1 mouse cellular context compared by ENCODE assay signal in genomic region chr2:121442259-121443067, GRCm38 (mm10).
TF ChIP-seq lines count a peak whose summit lies in the region.

No protein-coding gene starts in this region.

TF ChIP-seq in CH12.LX, 34 proteins besides CTCF, POLR2A, EP300 and RAD21:
- no peak for TF ChIP-seq TBP (conservative IDR thresholded peaks at IDR 0.05; ENCODE audit: low read depth, low read length)
- peak; percentile 86 for TF ChIP-seq TCF12 (IDR thresholded peaks at IDR 0.05; ENCODE audit: low read depth, low read length)
- peak; percentile 89 for TF ChIP-seq BHLHE40 (IDR thresholded peaks at IDR 0.05; ENCODE audit: low read depth, low read length)
- TF ChIP-seq SIN3A (IDR thresholded peaks at IDR 0.05; ENCODE audit: low read length): peak; percentile 85
- peak; percentile 72 for TF ChIP-seq JUND (conservative IDR thresholded peaks at IDR 0.05; ENCODE audit: low read depth, low read length)
- peak; percentile 97 for TF ChIP-seq IRF4 (IDR thresholded peaks at IDR 0.05; ENCODE audit: low read depth, low read length)
- no peak for TF ChIP-seq ZC3H11A (IDR thresholded peaks at IDR 0.05; ENCODE audit: low read depth, low read length)
- TF ChIP-seq NRF1 (IDR thresholded peaks at IDR 0.05; ENCODE audit: low read depth, low read length): no peak
- TF ChIP-seq PAX5 (IDR thresholded peaks at IDR 0.05; ENCODE audit: low read length): no peak
- TF ChIP-seq JUN (IDR thresholded peaks at IDR 0.05; ENCODE audit: insufficient read depth, low read depth, low read length): peak; percentile 72
- no peak for TF ChIP-seq HCFC1 (IDR thresholded peaks at IDR 0.05; ENCODE audit: low read depth, low read length)
- TF ChIP-seq MAX (IDR thresholded peaks at IDR 0.05; ENCODE audit: low read length): peak; percentile 23; the same call in 1 of the 2 replicates
- 0 out of 2 replicates have a peak, but pooled peaks have one; percentile 3 for TF ChIP-seq CHD1 (IDR thresholded peaks at IDR 0.05; ENCODE audit: low read depth, low read length)
- TF ChIP-seq MXI1 (IDR thresholded peaks at IDR 0.05; ENCODE audit: low read depth, low read length): peak; percentile 39
- TF ChIP-seq MAFK (IDR thresholded peaks at IDR 0.05; ENCODE audit: insufficient replicate concordance, low read length): peak; percentile 97
- peak; percentile 74 for TF ChIP-seq CHD2 (IDR thresholded peaks at IDR 0.05; ENCODE audit: low read length)
- no peak for TF ChIP-seq SMC3 (IDR thresholded peaks at IDR 0.05; ENCODE audit: low read depth, low read length)
- no peak for TF ChIP-seq ZKSCAN1 (IDR thresholded peaks at IDR 0.05; ENCODE audit: borderline replicate concordance, low read depth, low read length)
- peak; percentile 85 for TF ChIP-seq MAZ (IDR thresholded peaks at IDR 0.05; ENCODE audit: low read depth, low read length)
- 0 out of 2 replicates have a peak, but pooled peaks have one; percentile 4 for TF ChIP-seq ELF1 (IDR thresholded peaks at IDR 0.05; ENCODE audit: low read depth, low read length)
- TF ChIP-seq MYC (IDR thresholded peaks at IDR 0.05; ENCODE audit: low read depth, low read length): peak; percentile 49; the same call in 1 of the 2 replicates
- TF ChIP-seq ETS1 (conservative IDR thresholded peaks at IDR 0.05; ENCODE audit: low read depth, low read length): peak; percentile 65; the same call in 1 of the 2 replicates
- TF ChIP-seq KAT2A (IDR thresholded peaks at IDR 0.05; ENCODE audit: insufficient replicate concordance, low read length): 0 out of 2 replicates have a peak, but pooled peaks have one; percentile 64
- TF ChIP-seq POLR2AphosphoS2 (IDR thresholded peaks at IDR 0.05; ENCODE audit: low read depth, low read length): 0 out of 2 replicates have a peak, but pooled peaks have one; percentile 14
- TF ChIP-seq MEF2A (IDR thresholded peaks at IDR 0.05; ENCODE audit: borderline replicate concordance, low read depth, low read length): peak; percentile 82
- TF ChIP-seq E2F4 (IDR thresholded peaks at IDR 0.05; ENCODE audit: insufficient replicate concordance, low read depth, low read length): no peak
- TF ChIP-seq USF1 (IDR thresholded peaks at IDR 0.05; ENCODE audit: low read depth, low read length): no peak
- no peak for TF ChIP-seq ZMIZ1 (IDR thresholded peaks at IDR 0.05; ENCODE audit: low read depth, low read length)
- no peak for TF ChIP-seq NELFE (IDR thresholded peaks at IDR 0.05; ENCODE audit: low read depth, low read length)
- no peak for TF ChIP-seq GABPA (IDR thresholded peaks at IDR 0.05; ENCODE audit: insufficient replicate concordance, low read depth, low read length)
- no peak for TF ChIP-seq UBTF (IDR thresholded peaks at IDR 0.05; ENCODE audit: low read depth, low read length)
- peak; percentile 95 for TF ChIP-seq RCOR1 (conservative IDR thresholded peaks at IDR 0.05; ENCODE audit: low read depth, low read length)
- TF ChIP-seq ZNF384 (IDR thresholded peaks at IDR 0.05; ENCODE audit: low read depth, low read length): no peak
- TF ChIP-seq USF2 (conservative IDR thresholded peaks at IDR 0.05; ENCODE audit: low read depth, low read length): no peak
